Mouse (Mus musculus): ENCODE measurements around the gene Nsmce4a. TPM values are rescaled to one million over a fixed set of nuclear protein-coding genes. Genes with fewer than 3 reads are reported as not detected.
A peak's percentile ranks its signal among the peaks of the same experiment; 100 is the strongest.

Gene Nsmce4a
- polyA plus RNA-seq, 1 experiment = 55.3 TPM

DNA sequence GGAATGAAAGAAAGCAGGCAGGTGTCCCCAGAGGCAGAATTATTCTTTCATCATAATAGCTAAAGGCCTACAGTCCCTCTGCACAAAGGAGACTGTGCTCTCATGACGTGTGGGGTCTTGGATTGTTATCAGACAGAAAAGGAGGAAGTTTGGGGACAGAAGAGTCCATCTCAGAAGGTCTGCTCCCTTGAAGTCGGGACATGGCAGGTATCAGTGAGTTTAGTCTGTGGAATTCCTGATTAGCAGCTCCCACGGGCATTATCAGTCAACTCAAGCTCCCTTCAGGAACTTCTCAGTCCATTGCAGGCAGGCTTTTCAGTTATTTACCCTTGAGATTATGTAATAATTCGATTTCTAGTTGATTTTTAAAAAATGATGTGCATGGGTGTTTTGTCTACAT is 9.0 kb downstream of the Nsmce4a start:
- no peak overlapping the region for H3K4me3 ChIP-seq (ENCODE audit: insufficient read depth, low read length)
- no peak overlapping the region for H3K27ac ChIP-seq (ENCODE audit: insufficient read depth, low read depth, low read length)
- TF ChIP-seq POLR2A (IDR thresholded peaks at IDR 0.05; ENCODE audit: borderline replicate concordance, low read depth, low read length) = no peak
- no peak for TF ChIP-seq CTCF (IDR thresholded peaks at IDR 0.05; ENCODE audit: low read depth, low read length)
- H3K4me1 ChIP-seq (ENCODE audit: control insufficient read depth, insufficient read depth, low read length) = no peaks in the 10 kb centered on the region

DNA sequence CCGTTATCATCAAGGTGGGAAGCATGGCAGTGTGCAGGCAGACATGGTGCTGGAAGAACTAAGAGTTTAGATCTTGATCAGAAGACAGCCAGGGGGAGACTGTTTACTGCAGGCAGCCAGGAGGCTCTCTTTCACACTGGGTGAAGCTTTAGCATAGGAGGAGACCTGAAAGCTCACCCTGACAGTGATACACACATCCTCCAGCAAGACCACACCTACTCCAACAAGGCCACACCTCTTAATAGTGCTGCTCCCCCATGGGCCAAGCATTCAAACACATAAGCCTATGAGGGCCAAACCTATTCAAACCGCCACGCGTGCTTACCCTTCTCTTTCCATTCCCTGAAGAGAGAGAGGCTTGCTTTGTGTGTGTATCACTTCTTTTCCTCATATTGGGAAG is 9.6 kb downstream of the Nsmce4a start:
- H3K4me3 ChIP-seq (ENCODE audit: insufficient read depth, low read length) = no peak overlapping the region
- H3K4me1 ChIP-seq (ENCODE audit: control insufficient read depth, insufficient read depth, low read length) = no peaks in the 10 kb centered on the region
- H3K27ac ChIP-seq (ENCODE audit: insufficient read depth, low read depth, low read length) = no peak overlapping the region
- TF ChIP-seq CTCF (IDR thresholded peaks at IDR 0.05; ENCODE audit: low read depth, low read length) (no peak), POLR2A (IDR thresholded peaks at IDR 0.05; ENCODE audit: borderline replicate concordance, low read depth, low read length) (no peak)

DNA sequence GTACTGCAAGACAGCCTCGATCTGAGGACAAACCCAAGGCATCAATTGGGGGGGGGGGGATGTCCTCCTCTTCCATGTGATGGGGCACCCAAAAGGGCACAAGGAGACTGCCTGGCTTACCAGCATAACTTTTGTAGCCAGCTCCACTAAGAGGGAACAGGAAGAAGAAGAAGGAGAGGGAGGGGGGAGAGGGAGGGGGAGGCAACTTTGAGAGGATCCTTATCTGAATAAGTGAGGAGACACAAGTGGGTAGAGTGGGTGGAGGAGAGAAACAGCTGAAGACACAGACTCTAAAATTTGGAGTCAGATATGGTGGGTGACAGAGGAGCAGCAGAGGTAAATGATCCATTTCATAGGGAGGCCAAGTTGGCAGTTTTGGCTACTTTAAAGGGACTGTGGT is 12.0 kb downstream of the Nsmce4a start:
- TF ChIP-seq CTCF (IDR thresholded peaks at IDR 0.05; ENCODE audit: low read depth, low read length) (no peak), POLR2A (IDR thresholded peaks at IDR 0.05; ENCODE audit: borderline replicate concordance, low read depth, low read length) (no peak)
- Histone ChIP-seq H3K4me1 (ENCODE audit: control insufficient read depth, insufficient read depth, low read length) (no peaks in the 10 kb centered on the region), H3K4me3 (ENCODE audit: insufficient read depth, low read length) (no peak overlapping the region), H3K27ac (ENCODE audit: insufficient read depth, low read depth, low read length) (no peak overlapping the region)

DNA sequence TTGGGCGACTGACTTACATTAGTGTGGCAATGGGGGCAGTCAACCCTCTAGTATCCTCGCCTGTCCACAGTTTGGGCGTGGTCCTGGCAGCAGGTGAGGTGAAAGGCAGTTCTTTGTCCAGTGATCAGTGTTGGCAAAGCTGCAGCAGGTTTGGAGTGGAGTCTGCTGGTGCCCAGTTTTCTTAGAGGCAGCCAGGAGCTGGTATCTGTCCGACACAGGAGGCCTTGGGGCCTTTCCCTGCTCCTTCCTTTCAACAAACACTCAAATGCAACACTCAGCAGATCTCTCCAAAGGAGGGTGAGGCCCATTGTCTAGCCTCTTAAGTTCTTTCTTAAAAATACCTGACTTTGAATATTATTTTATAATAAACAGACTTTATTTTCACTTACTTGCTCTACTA is 14.3 kb downstream of the Nsmce4a start:
- Histone ChIP-seq H3K4me1 (ENCODE audit: control insufficient read depth, insufficient read depth, low read length) (no peaks in the 10 kb centered on the region), H3K27ac (ENCODE audit: insufficient read depth, low read depth, low read length) (no peak overlapping the region), H3K4me3 (ENCODE audit: insufficient read depth, low read length) (no peak overlapping the region)
- TF ChIP-seq POLR2A (IDR thresholded peaks at IDR 0.05; ENCODE audit: borderline replicate concordance, low read depth, low read length) (no peak), CTCF (IDR thresholded peaks at IDR 0.05; ENCODE audit: low read depth, low read length) (no peak)

DNA sequence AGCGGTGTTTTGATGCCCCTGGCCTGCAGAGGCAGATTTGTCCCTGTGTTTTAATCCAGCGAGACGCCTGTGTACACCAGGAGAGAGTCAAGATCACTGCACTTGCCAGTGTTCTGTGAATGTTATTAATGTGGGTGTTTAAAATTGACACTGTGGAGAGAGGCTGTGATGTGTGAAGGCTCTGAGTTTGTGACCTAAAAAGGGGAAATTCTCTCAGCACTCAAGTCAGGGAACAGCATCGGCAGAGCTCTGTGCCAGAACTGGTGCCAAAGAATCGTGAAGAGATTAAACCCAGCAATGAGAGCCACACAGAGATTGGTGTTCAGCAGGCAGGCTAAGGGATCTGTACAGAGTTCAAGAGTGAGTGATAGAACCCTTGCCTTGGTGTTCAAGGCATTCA is 17.3 kb downstream of the Nsmce4a start:
- Histone ChIP-seq H3K4me3 (ENCODE audit: insufficient read depth, low read length) (no peak overlapping the region), H3K4me1 (ENCODE audit: control insufficient read depth, insufficient read depth, low read length) (no peaks in the 10 kb centered on the region), H3K27ac (ENCODE audit: insufficient read depth, low read depth, low read length) (no peak overlapping the region)
- TF ChIP-seq POLR2A (IDR thresholded peaks at IDR 0.05; ENCODE audit: borderline replicate concordance, low read depth, low read length) = no peak
- no peak for TF ChIP-seq CTCF (IDR thresholded peaks at IDR 0.05; ENCODE audit: low read depth, low read length)

DNA sequence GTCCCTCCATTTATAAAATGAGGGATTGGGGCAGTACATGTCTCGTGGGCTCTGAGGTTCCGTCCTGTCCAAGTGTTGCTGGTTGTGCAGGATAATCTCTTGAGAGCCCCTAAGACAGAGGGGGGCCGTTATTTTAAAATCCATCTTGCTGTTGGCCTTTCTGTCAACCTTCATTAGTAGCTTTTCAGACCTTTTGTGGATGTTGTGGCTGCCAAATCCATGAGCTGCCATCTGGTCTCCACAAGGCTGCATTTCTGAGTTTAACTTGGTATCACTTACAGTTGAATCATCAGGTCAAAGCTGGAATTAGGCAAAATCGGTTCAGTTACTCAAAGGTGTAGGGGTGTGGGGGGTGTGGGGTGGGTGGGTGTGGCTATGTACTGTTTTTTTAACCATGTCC is 19.6 kb downstream of the Nsmce4a start:
- H3K4me1 ChIP-seq (ENCODE audit: control insufficient read depth, insufficient read depth, low read length) = no peaks in the 10 kb centered on the region
- no peak overlapping the region for H3K27ac ChIP-seq (ENCODE audit: insufficient read depth, low read depth, low read length)
- TF ChIP-seq CTCF (IDR thresholded peaks at IDR 0.05; ENCODE audit: low read depth, low read length) (no peak), POLR2A (IDR thresholded peaks at IDR 0.05; ENCODE audit: borderline replicate concordance, low read depth, low read length) (no peak)
- no peak overlapping the region for H3K4me3 ChIP-seq (ENCODE audit: insufficient read depth, low read length)

DNA sequence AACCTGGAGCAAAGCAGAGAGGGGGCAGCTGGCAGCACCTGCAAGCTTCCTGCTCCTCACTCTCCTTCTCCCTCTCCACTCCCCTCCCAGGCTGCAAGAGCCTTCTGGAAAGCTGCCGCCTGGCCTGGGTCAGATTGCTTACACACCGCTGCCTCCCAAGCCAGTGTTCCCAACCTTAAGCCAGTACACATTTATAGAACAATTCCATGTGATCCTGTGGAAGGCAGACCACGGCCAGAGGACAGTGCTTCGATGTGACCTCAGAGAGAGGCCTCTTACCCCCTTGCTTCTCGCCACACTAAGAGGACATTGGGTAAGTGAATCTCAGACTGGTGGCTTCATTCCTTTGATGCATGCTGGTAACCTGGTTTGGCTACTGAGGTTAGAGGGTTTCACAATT is 20.1 kb downstream of the Nsmce4a start:
- Histone ChIP-seq H3K27ac (ENCODE audit: insufficient read depth, low read depth, low read length) (no peak overlapping the region), H3K4me3 (ENCODE audit: insufficient read depth, low read length) (no peak overlapping the region), H3K4me1 (ENCODE audit: control insufficient read depth, insufficient read depth, low read length) (peaks cover 2% of the 10 kb centered on the region; the same call in 1 of the 2 replicates)
- TF ChIP-seq CTCF (IDR thresholded peaks at IDR 0.05; ENCODE audit: low read depth, low read length) = no peak
- TF ChIP-seq POLR2A (IDR thresholded peaks at IDR 0.05; ENCODE audit: borderline replicate concordance, low read depth, low read length) = no peak

DNA sequence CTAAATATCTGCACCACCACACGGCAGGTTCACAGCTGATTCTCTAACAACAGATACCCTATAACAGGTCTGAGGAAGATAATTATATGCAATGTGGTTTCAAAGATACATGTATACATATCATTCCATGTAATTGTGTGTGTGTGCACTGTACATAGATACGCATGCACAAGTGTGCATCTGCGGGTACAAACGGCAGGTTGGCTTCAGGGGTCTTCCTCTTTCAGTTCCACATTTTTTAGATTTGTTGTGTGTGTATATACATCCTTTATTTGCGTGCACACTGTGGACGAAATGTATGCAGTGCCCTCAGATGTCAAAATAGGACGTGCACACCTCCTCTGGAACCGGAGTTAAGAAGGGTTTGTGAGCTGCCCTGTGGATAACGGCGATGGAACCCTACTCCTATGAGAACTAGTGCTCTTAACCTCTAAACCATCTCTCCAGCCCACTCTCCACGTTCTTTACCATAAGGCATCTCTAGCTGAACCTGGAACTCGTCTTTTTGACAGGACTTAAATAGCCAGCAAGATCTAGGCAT is 25.2 kb downstream of the Nsmce4a start:
- peaks cover 7% of the 10 kb centered on the region for H3K4me1 ChIP-seq (ENCODE audit: control insufficient read depth, insufficient read depth, low read length)
- no peak overlapping the region for H3K27ac ChIP-seq (ENCODE audit: insufficient read depth, low read depth, low read length)
- peak overlapping the region; percentile 98 for H3K4me3 ChIP-seq (ENCODE audit: insufficient read depth, low read length)
- TF ChIP-seq CTCF (IDR thresholded peaks at IDR 0.05; ENCODE audit: low read depth, low read length) (no peak), POLR2A (IDR thresholded peaks at IDR 0.05; ENCODE audit: borderline replicate concordance, low read depth, low read length) (no peak)

DNA sequence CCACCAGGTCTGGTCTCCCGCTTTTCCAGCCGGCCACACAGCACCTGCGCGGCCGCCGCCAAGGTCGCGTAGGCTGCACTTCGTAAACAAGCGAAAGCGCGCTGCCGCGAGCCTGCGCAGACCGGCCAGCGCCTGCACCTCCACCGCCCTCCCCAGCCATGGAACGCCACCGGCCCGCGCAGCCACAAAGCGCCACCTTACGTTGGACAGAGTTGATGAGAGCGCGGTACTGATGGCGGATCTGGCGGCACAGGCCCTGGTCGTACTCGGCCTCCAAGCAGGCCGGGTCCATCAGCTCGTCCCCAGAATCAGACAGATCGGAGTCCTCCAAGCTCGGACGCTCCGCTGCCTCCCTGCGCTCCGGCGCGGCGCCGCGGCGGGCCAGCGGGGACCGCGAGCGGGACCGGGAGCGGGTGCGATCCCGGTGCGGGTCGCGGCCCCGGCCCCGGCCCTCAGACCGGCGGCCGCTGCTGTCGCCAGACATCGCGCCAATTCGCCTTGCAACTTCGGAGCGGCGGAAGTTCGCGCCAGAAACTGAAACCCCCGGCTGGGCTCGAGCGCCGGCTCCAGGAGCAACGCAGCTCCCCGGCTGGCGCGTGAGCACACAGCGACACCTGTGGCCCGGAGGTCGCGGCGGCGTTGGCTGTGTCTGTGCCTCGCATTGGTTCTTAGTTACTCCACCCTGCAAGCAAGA is 26.0 kb downstream of the Nsmce4a start:
- H3K4me3 ChIP-seq (ENCODE audit: insufficient read depth, low read length) = peak overlapping the region; percentile 98
- TF ChIP-seq POLR2A (IDR thresholded peaks at IDR 0.05; ENCODE audit: borderline replicate concordance, low read depth, low read length) (no peak), CTCF (IDR thresholded peaks at IDR 0.05; ENCODE audit: low read depth, low read length) (no peak)

DNA sequence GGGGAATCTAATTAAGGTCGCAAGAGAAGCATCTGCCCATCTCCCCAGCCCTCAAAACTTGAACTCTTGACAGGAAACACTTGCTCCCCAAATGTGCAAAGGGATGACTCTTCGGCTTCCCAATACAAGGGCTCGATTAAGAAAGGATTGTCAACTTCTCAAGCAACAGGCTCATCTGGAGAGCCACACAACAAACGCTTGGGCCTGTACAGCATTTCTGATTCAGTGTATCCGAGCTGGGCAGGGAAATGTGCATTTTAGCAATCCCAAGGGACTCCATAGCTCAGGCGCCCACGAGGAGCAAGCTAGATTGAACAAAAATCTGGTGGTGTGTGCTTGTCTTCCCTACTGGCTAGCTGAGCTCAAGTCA is 26.5 kb downstream of the Nsmce4a start:
- Histone ChIP-seq H3K4me3 (ENCODE audit: insufficient read depth, low read length) (peak overlapping the region; percentile 98), H3K4me1 (ENCODE audit: control insufficient read depth, insufficient read depth, low read length) (peaks cover 7% of the 10 kb centered on the region), H3K27ac (ENCODE audit: insufficient read depth, low read depth, low read length) (peak overlapping the region; percentile 80)
- TF ChIP-seq CTCF (IDR thresholded peaks at IDR 0.05; ENCODE audit: low read depth, low read length) = no peak
- TF ChIP-seq POLR2A (IDR thresholded peaks at IDR 0.05; ENCODE audit: borderline replicate concordance, low read depth, low read length) = no peak

More for the DNA sequence above, 26.0 kb downstream of the Nsmce4a start:
- H3K27ac ChIP-seq (ENCODE audit: insufficient read depth, low read depth, low read length) = peak overlapping the region; percentile 80
- H3K4me1 ChIP-seq (ENCODE audit: control insufficient read depth, insufficient read depth, low read length) = peaks cover 7% of the 10 kb centered on the region
